Mouse (Mus musculus): ENCODE results near the gene Afap1.

- TF ChIP-seq GATA1 (IDR thresholded peaks at IDR 0.05; ENCODE audit: low read length) (no peak), TAL1 (IDR thresholded peaks at IDR 0.05; ENCODE audit: low read length) (no peak)
Observed at GRCm38 (mm10) chr5:36043154-36043553, 150.0 kb downstream of the Afap1 start.

Data from erythroblast, embryonic 14.5 days (primary cell).